Mouse (Mus musculus): ENCODE measurements at regions not wholly inside any gene's neighbourhood (a gene's known extent, or its start where the extent isn't known, plus 50 kb on each side); places are given as distances from the start of the nearest gene placed in this dataset.
A peak's percentile ranks its signal among the peaks of the same experiment; 100 is the strongest.

GRCm38 (mm10) chr5:49641206-49641830 is 116.6 kb upstream of the Kcnip4 start:
- H3K27ac ChIP-seq: no peak overlapping the region
- no peak overlapping the region for H3K4me3 ChIP-seq
- no peaks in the 10 kb centered on the region for H3K27me3 ChIP-seq (replicated peaks)
- H3K9me3 ChIP-seq: no peaks in the 10 kb centered on the region
- WGBS: 33% methylated on average over 12 of the region's 12 CpGs
- H3K4me2 ChIP-seq: peak overlapping the region; percentile 16; the same call in 1 of the 2 replicates
- H3K36me3 ChIP-seq (replicated peaks): no peaks in the 10 kb centered on the region
- ATAC-seq (replicated peaks): peak; percentile 87
- peaks cover 5% of the 10 kb centered on the region for H3K4me1 ChIP-seq
- H3K9ac ChIP-seq: no peak overlapping the region

GRCm38 (mm10) chr5:49639637-49640036 is 114.9 kb upstream of the Kcnip4 start:
- no peak for ATAC-seq (replicated peaks)

GRCm38 (mm10) chr5:49620152-49620551 is 95.4 kb upstream of the Kcnip4 start:
- H3K36me3 ChIP-seq (replicated peaks): no peaks in the 10 kb centered on the region
- H3K4me1 ChIP-seq: no peaks in the 10 kb centered on the region
- WGBS: 89% methylated on average over 1 of the region's 1 CpGs
- H3K9me3 ChIP-seq: no peaks in the 10 kb centered on the region
- no peak overlapping the region for H3K27ac ChIP-seq
- ATAC-seq (replicated peaks): no peak
- no peak overlapping the region for H3K9ac ChIP-seq
- no peak overlapping the region for H3K4me2 ChIP-seq
- H3K27me3 ChIP-seq (replicated peaks): no peaks in the 10 kb centered on the region
- H3K4me3 ChIP-seq: no peak overlapping the region

More at GRCm38 (mm10) chr5:49639637-49640036, 114.9 kb upstream of the Kcnip4 start:
- H3K27ac ChIP-seq: no peak overlapping the region
- no peaks in the 10 kb centered on the region for H3K27me3 ChIP-seq (replicated peaks)
- no peak overlapping the region for H3K9ac ChIP-seq
- no peak overlapping the region for H3K4me3 ChIP-seq
- H3K4me2 ChIP-seq: no peak overlapping the region
- H3K4me1 ChIP-seq: peaks cover 5% of the 10 kb centered on the region
- H3K36me3 ChIP-seq (replicated peaks): no peaks in the 10 kb centered on the region
- 91% methylated on average over 4 of the region's 4 CpGs for WGBS
- H3K9me3 ChIP-seq: no peaks in the 10 kb centered on the region

- no peaks in the 10 kb centered on the region for H3K9me3 ChIP-seq
- H3K36me3 ChIP-seq (replicated peaks): no peaks in the 10 kb centered on the region
- WGBS: 30% methylated on average over 1 of the region's 1 CpGs
These were observed 82.1 kb upstream of the Kcnip4 start for GRCm38 (mm10) chr5:49606761-49607160.

GRCm38 (mm10) chr5:49580777-49581176 is 56.1 kb upstream of the Kcnip4 start:
- no peak for ATAC-seq (replicated peaks)

More at GRCm38 (mm10) chr5:49606761-49607160, 82.1 kb upstream of the Kcnip4 start:
- H3K9ac ChIP-seq: no peak overlapping the region
- H3K27me3 ChIP-seq (replicated peaks): no peaks in the 10 kb centered on the region
- no peak overlapping the region for H3K4me3 ChIP-seq
- no peak overlapping the region for H3K27ac ChIP-seq
- ATAC-seq (replicated peaks): no peak
- no peak overlapping the region for H3K4me2 ChIP-seq
- H3K4me1 ChIP-seq: no peaks in the 10 kb centered on the region

DNA sequence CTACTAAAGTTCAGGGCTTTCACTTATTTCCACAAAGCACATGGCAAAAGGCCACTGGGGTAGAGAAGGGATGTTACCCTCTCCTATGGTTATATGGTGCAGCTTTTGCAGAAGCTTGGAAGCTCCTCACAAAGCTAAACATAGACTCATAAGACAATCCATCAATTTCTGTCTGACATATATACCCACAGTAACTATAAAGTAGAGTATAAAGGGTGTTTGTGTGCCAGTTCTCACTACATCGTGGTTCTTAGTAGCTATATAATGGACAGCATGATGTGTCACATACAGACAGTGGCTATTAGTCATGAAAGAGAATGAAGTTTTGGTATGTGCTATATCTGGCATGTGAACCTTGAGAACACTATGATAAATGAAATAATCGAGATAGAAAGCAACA is 51.2 kb upstream of the Kcnip4 start:
- Histone ChIP-seq H3K27me3 (replicated peaks) (no peaks in the 10 kb centered on the region), H3K9me3 (no peaks in the 10 kb centered on the region), H3K27ac (no peak overlapping the region), H3K4me2 (no peak overlapping the region), H3K4me1 (no peaks in the 10 kb centered on the region), H3K9ac (no peak overlapping the region), H3K36me3 (replicated peaks) (no peaks in the 10 kb centered on the region), H3K4me3 (no peak overlapping the region)
- ATAC-seq (replicated peaks): no peak
- 72% methylated on average over 2 of the region's 2 CpGs for whole genome bisulfite sequencing

More at GRCm38 (mm10) chr5:49580777-49581176, 56.1 kb upstream of the Kcnip4 start:
- WGBS: 95% methylated on average over 3 of the region's 3 CpGs
- H3K4me2 ChIP-seq: no peak overlapping the region
- no peak overlapping the region for H3K27ac ChIP-seq
- H3K27me3 ChIP-seq (replicated peaks): no peaks in the 10 kb centered on the region
- no peaks in the 10 kb centered on the region for H3K4me1 ChIP-seq
- no peaks in the 10 kb centered on the region for H3K36me3 ChIP-seq (replicated peaks)
- H3K4me3 ChIP-seq: no peak overlapping the region
- H3K9me3 ChIP-seq: no peaks in the 10 kb centered on the region
- H3K9ac ChIP-seq: no peak overlapping the region

Data from midbrain, embryonic 15.5 days (tissue).